Mouse (Mus musculus): ENCODE results near the gene Eid2b. TPM values are rescaled to one million over a fixed set of nuclear protein-coding genes. Genes with fewer than 3 reads are reported as not detected.

The Eid2b gene
- polyA plus RNA-seq, 1 experiment from 2014 or later, result 13.4 TPM

- H3K4me3 ChIP-seq (ENCODE audit: low read depth, low read length), result peak within 1 kb of the TSS; percentile 81
- DNase-seq (ENCODE audit: low spot score), result peak; percentile 96
- 11% methylated on average over 25 of the region's 57 CpGs for WGBS
Measured at GRCm38 (mm10) chr7:28267129-28268041, 10.2 kb upstream of the Eid2b start, which contains the start of gene Eid2. Gene Eid2, plus strand, starts transcription at chr7:28267881.

DNA sequence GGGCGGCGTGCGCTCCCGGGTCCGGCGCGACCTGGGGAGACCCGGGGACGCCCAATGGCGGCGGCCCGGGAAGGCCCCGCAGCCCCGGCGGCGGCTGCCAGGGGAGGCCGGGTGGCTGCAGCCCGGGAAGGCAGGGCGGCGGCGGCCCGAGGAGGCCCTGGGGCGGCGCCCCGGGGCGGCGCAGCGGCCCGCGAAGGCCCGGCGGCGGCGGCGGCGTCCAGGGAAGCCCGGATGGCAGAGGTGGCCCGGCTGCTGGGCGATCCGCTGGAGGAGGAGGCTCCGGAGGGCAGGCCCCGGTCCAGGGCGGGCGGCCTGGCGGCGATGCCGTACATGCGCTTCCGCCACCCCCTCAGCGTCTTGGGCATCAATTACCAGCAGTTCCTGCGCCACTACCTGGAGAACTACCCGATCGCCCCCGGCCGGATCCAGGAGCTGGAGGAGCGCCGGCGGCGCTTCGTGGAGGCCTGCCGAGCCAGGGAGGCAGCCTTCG lies 9.5 kb upstream of the Eid2b start:
- peaks cover 25% of the 10 kb centered on the region for H3K36me3 ChIP-seq (ENCODE audit: control insufficient read depth, insufficient read depth, low read length)
- DNase-seq (ENCODE audit: low spot score) (peak; percentile 54), ATAC-seq (ENCODE audit: low read depth) (peak; percentile 82)
- peak overlapping the region; percentile 70 for H3K4me2 ChIP-seq (ENCODE audit: low read depth, low read length)
- peak overlapping the region; percentile 96 for H3K9ac ChIP-seq (ENCODE audit: low read depth, low read length)
- under 1% methylated on average over 17 of the region's 62 CpGs for WGBS
- H3K9me3 ChIP-seq (ENCODE audit: control insufficient read depth, low read length), result no peaks in the 10 kb centered on the region
- no peaks in the 10 kb centered on the region for H3K27me3 ChIP-seq (replicated peaks; ENCODE audit: control insufficient read depth, insufficient read depth, low read length)
- peak overlapping the region; percentile 81 for H3K4me3 ChIP-seq (ENCODE audit: low read depth, low read length)
- peak overlapping the region; percentile 90 for H3K27ac ChIP-seq (replicated peaks; ENCODE audit: low read depth, low read length)
- no peaks in the 10 kb centered on the region for H3K4me1 ChIP-seq (ENCODE audit: control insufficient read depth, insufficient read depth, low read length)

More at GRCm38 (mm10) chr7:28267129-28268041, 10.2 kb upstream of the Eid2b start, which contains the start of gene Eid2:
- Histone ChIP-seq H3K9ac (ENCODE audit: low read depth, low read length) (peak within 1 kb of the TSS; percentile 96), H3K4me1 (ENCODE audit: control insufficient read depth, insufficient read depth, low read length) (no peaks in the 10 kb centered on the region), H3K4me2 (ENCODE audit: low read depth, low read length) (peak within 1 kb of the TSS; percentile 70), H3K36me3 (ENCODE audit: control insufficient read depth, insufficient read depth, low read length) (peaks cover 18% of the 10 kb centered on the region), H3K9me3 (ENCODE audit: control insufficient read depth, low read length) (no peaks in the 10 kb centered on the region), H3K27me3 (replicated peaks; ENCODE audit: control insufficient read depth, insufficient read depth, low read length) (no peaks in the 10 kb centered on the region), H3K27ac (replicated peaks; ENCODE audit: low read depth, low read length) (peak within 1 kb of the TSS; percentile 90)
- peak; percentile 94 for ATAC-seq (ENCODE audit: low read depth)

DNA sequence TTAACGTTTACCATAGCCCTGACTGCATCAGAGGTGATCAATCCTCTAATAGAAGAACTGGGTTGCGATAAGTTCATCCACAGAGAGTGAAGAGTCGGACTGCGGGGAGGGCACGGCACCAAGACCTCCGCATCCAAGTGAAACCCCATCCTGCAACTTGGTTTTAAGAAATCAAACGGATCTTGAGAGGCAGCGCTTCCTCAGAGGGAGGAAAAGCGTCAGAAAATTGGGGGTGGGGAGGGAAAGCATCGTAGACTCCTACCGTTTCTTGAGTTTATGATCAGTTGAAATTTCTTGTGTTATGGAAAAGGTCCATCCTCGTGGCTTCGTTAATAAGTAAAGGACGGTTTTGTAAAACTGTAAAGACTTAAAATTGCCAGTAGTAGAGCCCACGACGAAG lies 9.0 kb upstream of the Eid2b start:
- no peaks in the 10 kb centered on the region for H3K27me3 ChIP-seq (replicated peaks; ENCODE audit: control insufficient read depth, insufficient read depth, low read length)
- H3K9me3 ChIP-seq (ENCODE audit: control insufficient read depth, low read length), result no peaks in the 10 kb centered on the region
- peak overlapping the region; percentile 96 for H3K9ac ChIP-seq (ENCODE audit: low read depth, low read length)
- DNase-seq (ENCODE audit: low spot score), result no peak
- no peak for ATAC-seq (ENCODE audit: low read depth)
- H3K36me3 ChIP-seq (ENCODE audit: control insufficient read depth, insufficient read depth, low read length), result peaks cover 27% of the 10 kb centered on the region
- H3K4me2 ChIP-seq (ENCODE audit: low read depth, low read length), result peak overlapping the region; percentile 70
- H3K27ac ChIP-seq (replicated peaks; ENCODE audit: low read depth, low read length), result peak overlapping the region; percentile 90
- H3K4me1 ChIP-seq (ENCODE audit: control insufficient read depth, insufficient read depth, low read length), result no peaks in the 10 kb centered on the region
- 28% methylated on average over 16 of the region's 16 CpGs for WGBS
- H3K4me3 ChIP-seq (ENCODE audit: low read depth, low read length), result peak overlapping the region; percentile 81

DNA sequence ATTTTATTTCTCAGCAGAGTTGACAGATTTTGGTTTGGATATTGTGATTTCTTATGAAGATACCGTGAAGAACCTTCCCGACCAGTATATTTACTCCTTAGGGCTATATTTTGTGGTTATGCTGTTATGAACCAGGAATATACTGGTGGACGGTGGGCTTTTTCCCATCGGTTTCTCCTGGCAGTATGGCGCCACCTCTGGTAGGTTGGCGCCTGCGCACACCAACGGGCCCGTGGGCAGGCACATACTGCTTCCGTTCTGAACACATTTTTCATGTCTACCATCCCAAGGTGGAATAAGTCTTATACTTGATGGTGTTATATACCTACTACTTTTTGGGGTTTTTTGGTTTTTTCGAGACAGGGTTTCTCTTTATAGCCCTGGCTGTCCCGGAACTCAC lies 8.2 kb upstream of the Eid2b start:
- ATAC-seq (ENCODE audit: low read depth), result no peak
- H3K4me3 ChIP-seq (ENCODE audit: low read depth, low read length), result peak overlapping the region; percentile 81; the same call in 1 of the 2 replicates
- 95% methylated on average over 12 of the region's 12 CpGs for WGBS

DNA sequence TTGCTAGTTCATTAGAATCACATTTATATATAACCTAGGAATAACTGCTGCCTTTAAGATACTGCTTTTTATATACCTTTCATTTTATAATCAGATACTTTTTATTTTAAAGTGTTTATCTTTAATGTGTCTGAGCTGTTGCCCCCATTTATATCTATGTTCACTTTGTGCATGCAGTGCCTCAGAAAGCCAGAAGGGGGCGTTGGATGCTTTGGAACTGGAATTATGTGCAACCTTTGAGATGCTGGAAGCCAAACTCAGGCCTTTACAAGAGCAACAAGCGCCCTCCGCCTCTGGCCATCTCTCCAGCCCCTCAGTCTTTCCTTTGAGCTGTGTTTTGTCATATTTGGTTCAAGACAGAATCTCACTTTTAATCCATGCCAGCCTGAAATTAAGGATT lies 5.8 kb upstream of the Eid2b start:
- H3K27ac ChIP-seq (replicated peaks; ENCODE audit: low read depth, low read length), result no peak overlapping the region
- no peaks in the 10 kb centered on the region for H3K9me3 ChIP-seq (ENCODE audit: control insufficient read depth, low read length)
- no peak overlapping the region for H3K4me3 ChIP-seq (ENCODE audit: low read depth, low read length)
- H3K9ac ChIP-seq (ENCODE audit: low read depth, low read length), result no peak overlapping the region
- H3K36me3 ChIP-seq (ENCODE audit: control insufficient read depth, insufficient read depth, low read length), result peaks cover 32% of the 10 kb centered on the region
- no peak overlapping the region for H3K4me2 ChIP-seq (ENCODE audit: low read depth, low read length)
- 68% methylated on average over 3 of the region's 3 CpGs for WGBS
- no peak for ATAC-seq (ENCODE audit: low read depth)
- no peak for DNase-seq (ENCODE audit: low spot score)
- H3K27me3 ChIP-seq (replicated peaks; ENCODE audit: control insufficient read depth, insufficient read depth, low read length), result no peaks in the 10 kb centered on the region
- H3K4me1 ChIP-seq (ENCODE audit: control insufficient read depth, insufficient read depth, low read length), result no peaks in the 10 kb centered on the region

More for the DNA sequence above, 8.2 kb upstream of the Eid2b start:
- Histone ChIP-seq H3K9ac (ENCODE audit: low read depth, low read length) (no peak overlapping the region), H3K4me2 (ENCODE audit: low read depth, low read length) (peak overlapping the region; percentile 70; the same call in 1 of the 2 replicates), H3K27ac (replicated peaks; ENCODE audit: low read depth, low read length) (no peak overlapping the region), H3K36me3 (ENCODE audit: control insufficient read depth, insufficient read depth, low read length) (peaks cover 29% of the 10 kb centered on the region), H3K9me3 (ENCODE audit: control insufficient read depth, low read length) (no peaks in the 10 kb centered on the region), H3K4me1 (ENCODE audit: control insufficient read depth, insufficient read depth, low read length) (no peaks in the 10 kb centered on the region), H3K27me3 (replicated peaks; ENCODE audit: control insufficient read depth, insufficient read depth, low read length) (no peaks in the 10 kb centered on the region)
- DNase-seq (ENCODE audit: low spot score), result no peak

GRCm38 (mm10) chr7:28277237-28277614 lies 313 bp upstream of the Eid2b start:
- Histone ChIP-seq H3K9ac (ENCODE audit: low read depth, low read length) (no peak overlapping the region), H3K27me3 (replicated peaks; ENCODE audit: control insufficient read depth, insufficient read depth, low read length) (no peaks in the 10 kb centered on the region), H3K27ac (replicated peaks; ENCODE audit: low read depth, low read length) (no peak overlapping the region), H3K4me1 (ENCODE audit: control insufficient read depth, insufficient read depth, low read length) (peaks cover 7% of the 10 kb centered on the region; the same call in 1 of the 2 replicates), H3K4me2 (ENCODE audit: low read depth, low read length) (no peak overlapping the region), H3K9me3 (ENCODE audit: control insufficient read depth, low read length) (no peaks in the 10 kb centered on the region), H3K36me3 (ENCODE audit: control insufficient read depth, insufficient read depth, low read length) (peaks cover 15% of the 10 kb centered on the region; the same call in 1 of the 2 replicates), H3K4me3 (ENCODE audit: low read depth, low read length) (peak overlapping the region; percentile 73; the same call in 1 of the 2 replicates)
- 60% methylated on average over 8 of the region's 8 CpGs for WGBS
- no peak for DNase-seq (ENCODE audit: low spot score)
- no peak for ATAC-seq (ENCODE audit: low read depth)

GRCm38 (mm10) chr7:28278279-28278652 lies 727 bp downstream of the Eid2b start:
- Histone ChIP-seq H3K4me1 (ENCODE audit: control insufficient read depth, insufficient read depth, low read length) (peaks cover 7% of the 10 kb centered on the region; the same call in 1 of the 2 replicates), H3K9ac (ENCODE audit: low read depth, low read length) (peak overlapping the region; percentile 93), H3K27me3 (replicated peaks; ENCODE audit: control insufficient read depth, insufficient read depth, low read length) (no peaks in the 10 kb centered on the region), H3K27ac (replicated peaks; ENCODE audit: low read depth, low read length) (peak overlapping the region; percentile 76; the same call in 1 of the 2 replicates), H3K36me3 (ENCODE audit: control insufficient read depth, insufficient read depth, low read length) (peaks cover 6% of the 10 kb centered on the region; the same call in 1 of the 2 replicates), H3K4me3 (ENCODE audit: low read depth, low read length) (peak overlapping the region; percentile 73), H3K9me3 (ENCODE audit: control insufficient read depth, low read length) (no peaks in the 10 kb centered on the region), H3K4me2 (ENCODE audit: low read depth, low read length) (peak overlapping the region; percentile 87)
- WGBS, result 81% methylated on average over 7 of the region's 7 CpGs
- no peak for ATAC-seq (ENCODE audit: low read depth)
- no peak for DNase-seq (ENCODE audit: low spot score)

- no peak for ATAC-seq (ENCODE audit: low read depth)
- Histone ChIP-seq H3K4me2 (ENCODE audit: low read depth, low read length) (no peak overlapping the region), H3K36me3 (ENCODE audit: control insufficient read depth, insufficient read depth, low read length) (no peaks in the 10 kb centered on the region), H3K9ac (ENCODE audit: low read depth, low read length) (no peak overlapping the region), H3K9me3 (ENCODE audit: control insufficient read depth, low read length) (no peaks in the 10 kb centered on the region), H3K4me3 (ENCODE audit: low read depth, low read length) (no peak overlapping the region), H3K27ac (replicated peaks; ENCODE audit: low read depth, low read length) (no peak overlapping the region), H3K27me3 (replicated peaks; ENCODE audit: control insufficient read depth, insufficient read depth, low read length) (no peaks in the 10 kb centered on the region), H3K4me1 (ENCODE audit: control insufficient read depth, insufficient read depth, low read length) (peaks cover 7% of the 10 kb centered on the region; the same call in 1 of the 2 replicates)
- 75% methylated on average over 7 of the region's 7 CpGs for WGBS
- no peak for DNase-seq (ENCODE audit: low spot score)
Measured at GRCm38 (mm10) chr7:28280630-28281029, 3.1 kb downstream of the Eid2b start.
